Mouse (Mus musculus) lung, postnatal 0 days (tissue): ENCODE measurements around the gene Nhlrc1. TPM values are rescaled to one million over a fixed set of nuclear protein-coding genes. Genes with fewer than 3 reads are reported as not detected.

Experiments
- ATAC-seq: fragments of 200-750 bp; cut with Nextera tagmentation; 2 replicates; pipeline ENCODE4 v1.8.0; 2017; ENCODE audit warnings: moderate library complexity
- DNase-seq: peaks from one replicate; pipeline ENCODE4 v3.0.0-alpha.2; 2016; ENCODE audit warnings: low spot score
- H3K27ac ChIP-seq: fragments of 300-500 bp; sonication (generic); 2 replicates; pipeline ENCODE4 v1.5.1; 2014; ENCODE audit warnings: antibody characterized with exemption, mild to moderate bottlenecking, low read length, mixed read lengths
- H3K27me3 ChIP-seq: fragments of 300-500 bp; sonication (generic); replicated peaks from 2 replicates; pipeline ENCODE4 v1.6.1; 2014; ENCODE audit warnings: low read length, mixed read lengths; ENCODE audit not compliant: insufficient read depth
- H3K36me3 ChIP-seq: fragments of 300-500 bp; sonication (generic); 2 replicates; pipeline ENCODE4 v1.6.1; 2014; ENCODE audit warnings: low read length, mixed read lengths; ENCODE audit not compliant: insufficient read depth
- H3K4me1 ChIP-seq: fragments of 300-500 bp; sonication (generic); 2 replicates; pipeline ENCODE4 v1.6.1; 2014; ENCODE audit warnings: antibody characterized with exemption, low read depth, low read length, mixed read lengths; ENCODE audit not compliant: insufficient read depth
- H3K4me2 ChIP-seq: fragments of 300-500 bp; sonication (generic); replicated peaks from 2 replicates; pipeline ENCODE4 v1.6.1; 2014; ENCODE audit warnings: low read depth, mild to moderate bottlenecking, low read length, moderate library complexity, mixed read lengths
- H3K4me3 ChIP-seq: fragments of 300-500 bp; sonication (generic); 2 replicates; pipeline ENCODE4 v1.5.1; 2014; ENCODE audit warnings: low read depth, low read length
- H3K9ac ChIP-seq: fragments of 300-500 bp; sonication (generic); replicated peaks from 2 replicates; pipeline ENCODE4 v1.6.1; 2014; ENCODE audit warnings: low read depth, mild to moderate bottlenecking
- H3K9me3 ChIP-seq: fragments of 300-500 bp; sonication (generic); 2 replicates; pipeline ENCODE4 v1.6.1; 2016; ENCODE audit warnings: low read length, mixed read lengths
- CTCF ChIP-seq: IDR thresholded peaks from 2 replicates; pipeline ENCODE4 v1.5.1; 2016; ENCODE audit warnings: antibody characterized with exemption, mild to moderate bottlenecking
- EP300 ChIP-seq: IDR thresholded peaks from 2 replicates; pipeline ENCODE4 v1.6.1; 2016; ENCODE audit warnings: antibody characterized with exemption, mild to moderate bottlenecking, control low read depth
- WGBS: fragments of 180-500 bp; shearing (Covaris S2); extraction: QIAGEN DNeasy Blood & Tissue Kit; methylation state at CpG from one replicate; pipeline ENCODE4 v1.1.7; 2014; 5-methylcytosine and 5-hydroxymethylcytosine counted together
- polyA plus RNA-seq: library from polyadenylated mRNA; unstranded; fragments of >200 nt; fragmentation: Nextera tagmentation; extraction: Ambion mirVana; gene quantifications from 2 replicates; pipeline ENCODE4 v1.2.1, GENCODE M21; 2015

Nhlrc1 gene
- polyA plus RNA-seq, 1 experiment from 2014 or later, result 2.1 TPM

DNA sequence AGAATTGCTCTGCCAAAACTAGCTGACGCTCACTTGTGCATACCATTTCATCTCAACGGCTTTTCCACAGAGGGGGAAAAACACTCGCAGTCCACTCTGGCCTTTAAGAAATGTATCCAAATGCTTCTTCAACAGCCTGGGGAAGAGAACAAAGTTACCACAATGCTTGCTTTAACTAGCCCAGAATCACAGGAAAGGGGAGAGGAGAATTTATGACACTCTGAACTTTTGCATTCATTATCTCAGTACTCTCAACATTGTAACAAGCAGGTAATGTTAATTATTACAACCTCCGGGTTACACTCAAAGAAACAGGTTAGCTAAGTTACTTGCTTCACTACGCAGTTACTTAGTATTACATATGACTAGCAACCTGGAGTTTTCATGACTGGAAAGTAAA is 25.4 kb upstream of the Nhlrc1 start:
- ATAC-seq (no peak), DNase-seq (no peak)
- Histone ChIP-seq H3K36me3 (no peaks in the 10 kb centered on the region), H3K4me3 (no peak overlapping the region), H3K27me3 (no peaks in the 10 kb centered on the region), H3K4me1 (peaks cover 8% of the 10 kb centered on the region; the same call in 1 of the 2 replicates), H3K9ac (no peak overlapping the region), H3K27ac (no peak overlapping the region), H3K4me2 (no peak overlapping the region), H3K9me3 (no peaks in the 10 kb centered on the region)
- WGBS, result 81% methylated on average over 5 of the region's 5 CpGs
- TF ChIP-seq CTCF, result no peak
- no peak for TF ChIP-seq EP300

DNA sequence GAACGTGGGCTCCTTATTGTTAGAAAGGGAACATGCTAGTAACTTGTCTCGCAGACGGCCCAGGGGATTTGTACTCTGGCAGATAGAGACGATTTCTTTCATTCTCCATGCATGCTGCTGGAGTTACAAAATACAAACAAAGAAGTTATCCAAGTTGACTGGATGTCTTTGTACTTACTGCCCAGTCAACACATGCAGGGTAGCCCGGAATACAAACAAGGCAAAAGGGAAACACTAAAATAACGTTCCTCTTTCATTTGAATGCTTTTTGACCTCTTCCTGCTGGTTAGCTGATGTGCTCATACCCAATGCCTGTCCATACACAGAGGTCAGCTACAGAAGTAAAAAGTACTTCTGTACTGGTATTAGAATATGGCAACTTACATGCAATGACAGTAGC is 23.3 kb upstream of the Nhlrc1 start:
- Histone ChIP-seq H3K9me3 (no peaks in the 10 kb centered on the region), H3K4me3 (no peak overlapping the region), H3K4me2 (no peak overlapping the region), H3K36me3 (no peaks in the 10 kb centered on the region), H3K27ac (no peak overlapping the region), H3K4me1 (no peaks in the 10 kb centered on the region; the same call in 1 of the 2 replicates), H3K9ac (no peak overlapping the region), H3K27me3 (no peaks in the 10 kb centered on the region)
- no peak for ATAC-seq
- DNase-seq, result no peak
- 78% methylated on average over 6 of the region's 6 CpGs for WGBS
- no peak for TF ChIP-seq EP300
- TF ChIP-seq CTCF, result no peak

DNA sequence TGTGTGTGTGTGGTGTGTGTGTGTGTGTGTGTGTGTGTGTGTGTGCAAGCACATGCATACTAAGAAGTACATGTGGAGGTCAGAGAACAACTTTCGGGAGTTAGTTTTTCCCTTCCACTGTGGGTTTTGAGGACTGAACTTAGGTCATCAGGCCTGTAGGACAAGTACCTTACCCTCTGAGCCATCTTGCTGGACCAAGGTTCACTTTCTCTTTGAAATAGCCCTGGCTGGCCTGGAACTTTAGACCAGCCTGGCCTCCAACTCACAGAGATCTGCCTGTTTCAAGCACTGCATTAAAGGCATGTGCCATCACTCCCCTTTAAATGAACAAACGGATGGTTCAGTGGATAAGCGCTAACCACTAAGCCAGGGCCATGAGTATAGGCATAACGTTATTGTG is 19.0 kb upstream of the Nhlrc1 start:
- TF ChIP-seq EP300, result no peak
- no peak for TF ChIP-seq CTCF
- no peak overlapping the region for H3K4me2 ChIP-seq
- no peak overlapping the region for H3K4me3 ChIP-seq
- H3K36me3 ChIP-seq, result no peaks in the 10 kb centered on the region
- H3K4me1 ChIP-seq, result no peaks in the 10 kb centered on the region
- DNase-seq (no peak), ATAC-seq (no peak)
- H3K27me3 ChIP-seq, result no peaks in the 10 kb centered on the region
- H3K27ac ChIP-seq, result no peak overlapping the region
- WGBS, result 91% methylated on average over 4 of the region's 4 CpGs
- no peak overlapping the region for H3K9ac ChIP-seq
- no peaks in the 10 kb centered on the region for H3K9me3 ChIP-seq

DNA sequence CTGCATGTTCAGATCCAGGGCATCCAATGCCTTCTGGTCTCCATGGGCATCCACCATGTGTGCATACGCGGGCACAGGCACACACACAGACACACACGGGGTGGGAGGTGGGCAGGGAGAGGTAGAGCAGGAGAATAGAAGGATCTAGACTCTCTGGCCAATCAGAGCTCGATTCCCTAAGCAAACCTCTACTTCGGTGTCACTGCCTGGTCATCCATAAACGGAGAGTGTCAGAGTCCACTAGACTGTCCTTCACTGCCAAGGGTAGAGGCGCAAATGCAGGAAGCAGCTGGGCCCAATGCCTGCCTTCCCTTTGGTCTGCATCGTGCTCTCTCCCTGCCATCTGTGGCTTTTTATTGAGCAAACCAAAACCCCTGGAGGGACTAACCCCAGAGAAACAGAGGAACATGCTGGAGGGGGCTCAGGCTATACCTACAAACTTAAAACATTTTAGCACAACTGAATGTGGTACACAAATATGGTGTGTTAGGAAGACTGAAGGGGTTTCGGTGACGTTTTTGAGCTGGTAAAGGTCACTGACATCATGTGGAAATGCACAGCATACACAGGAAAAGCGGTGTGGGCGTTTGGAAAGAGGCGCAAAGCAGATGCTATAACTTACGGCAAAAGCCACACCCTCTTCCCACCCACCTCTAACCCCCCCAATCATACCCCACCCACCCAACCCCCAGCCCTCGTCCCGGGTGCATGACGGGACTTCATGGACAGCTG is 15.9 kb upstream of the Nhlrc1 start:
- no peak overlapping the region for H3K4me3 ChIP-seq
- H3K27me3 ChIP-seq, result no peaks in the 10 kb centered on the region
- no peak for DNase-seq
- H3K4me1 ChIP-seq, result no peaks in the 10 kb centered on the region
- H3K27ac ChIP-seq, result no peak overlapping the region
- WGBS, result 78% methylated on average over 17 of the region's 17 CpGs
- H3K4me2 ChIP-seq, result no peak overlapping the region
- TF ChIP-seq CTCF (no peak), EP300 (no peak)
- no peak overlapping the region for H3K9ac ChIP-seq
- ATAC-seq, result no peak
- no peaks in the 10 kb centered on the region for H3K36me3 ChIP-seq
- H3K9me3 ChIP-seq, result no peaks in the 10 kb centered on the region

DNA sequence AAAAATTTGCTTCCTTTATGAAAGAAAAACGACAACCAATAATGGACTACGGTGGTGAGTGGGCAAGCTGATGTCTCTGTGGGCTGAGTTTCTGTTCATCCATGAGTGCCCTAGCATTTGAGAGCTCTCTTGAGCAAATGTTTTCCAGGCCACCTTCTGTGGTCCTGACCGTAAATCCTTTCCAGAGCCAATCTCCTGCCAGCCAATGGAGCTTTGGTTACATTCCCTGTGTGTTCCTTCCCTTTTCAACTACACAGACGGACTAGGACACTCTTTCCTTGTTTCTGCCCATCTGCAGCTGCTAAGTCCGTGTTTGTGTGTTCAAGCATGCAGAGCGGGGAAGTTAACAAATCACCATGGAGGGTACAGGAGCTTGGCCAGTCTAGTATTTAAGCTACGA is 6.1 kb upstream of the Nhlrc1 start:
- Histone ChIP-seq H3K4me2 (no peak overlapping the region), H3K9ac (no peak overlapping the region), H3K9me3 (no peaks in the 10 kb centered on the region), H3K27ac (no peak overlapping the region), H3K4me1 (no peaks in the 10 kb centered on the region), H3K27me3 (no peaks in the 10 kb centered on the region), H3K4me3 (no peak overlapping the region), H3K36me3 (no peaks in the 10 kb centered on the region)
- TF ChIP-seq CTCF, result no peak
- no peak for TF ChIP-seq EP300
- no peak for ATAC-seq
- WGBS, result 76% methylated on average over 7 of the region's 7 CpGs
- no peak for DNase-seq

DNA sequence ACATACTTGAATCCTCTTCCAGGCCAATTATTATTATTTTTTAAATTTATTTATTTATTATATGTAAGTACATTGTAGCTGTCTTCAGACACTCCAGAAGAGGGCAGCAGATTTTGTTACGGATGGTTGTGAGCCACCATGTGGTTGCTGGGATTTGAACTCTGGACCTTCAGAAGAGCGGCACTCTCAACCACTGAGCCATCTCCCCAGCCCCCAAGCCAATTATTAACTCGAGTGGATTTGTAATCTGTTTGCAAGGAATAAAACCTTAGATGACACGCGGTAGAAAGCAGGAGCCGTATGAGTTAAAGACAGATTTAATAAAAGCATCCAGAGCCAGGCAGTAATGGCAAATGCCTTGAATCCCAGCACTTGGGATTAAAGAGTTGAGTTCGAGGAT is 5.1 kb upstream of the Nhlrc1 start:
- Histone ChIP-seq H3K4me2 (no peak overlapping the region), H3K36me3 (no peaks in the 10 kb centered on the region), H3K4me3 (no peak overlapping the region), H3K27me3 (no peaks in the 10 kb centered on the region), H3K27ac (no peak overlapping the region), H3K9ac (no peak overlapping the region), H3K9me3 (no peaks in the 10 kb centered on the region), H3K4me1 (peaks cover 3% of the 10 kb centered on the region; the same call in 1 of the 2 replicates)
- DNase-seq (no peak), ATAC-seq (no peak)
- TF ChIP-seq EP300, result no peak
- no peak for TF ChIP-seq CTCF
- 80% methylated on average over 7 of the region's 7 CpGs for WGBS
